Mouse (Mus musculus) midbrain, postnatal 0 days (tissue): ENCODE results near the gene Slc9a5. TPM values are rescaled to one million over a fixed set of nuclear protein-coding genes. Genes with fewer than 3 reads are reported as not detected.

Experiments
- ATAC-seq: fragments of 200-750 bp; cut with Nextera tagmentation; 2 replicates; pipeline ENCODE4 v1.8.0; 2017; ENCODE audit warnings: moderate number of reproducible peaks, mild to moderate bottlenecking, moderate TSS enrichment, moderate library complexity; ENCODE audit not compliant: low FRiP score
- DNase-seq: peaks from one replicate; pipeline ENCODE4 v3.0.0-alpha.2; 2015; ENCODE audit warnings: low spot score
- H3K27ac ChIP-seq: fragments of 300-500 bp; sonication (generic); 2 replicates; pipeline ENCODE4 v1.5.1; 2014; ENCODE audit warnings: low read depth, mild to moderate bottlenecking, low read length, mixed read lengths
- H3K27me3 ChIP-seq: fragments of 300-500 bp; sonication (generic); 2 replicates; pipeline ENCODE4 v1.6.1; 2014; ENCODE audit warnings: low read length, control low read depth, mixed read lengths; ENCODE audit not compliant: insufficient read depth
- H3K36me3 ChIP-seq: fragments of 300-500 bp; sonication (generic); 2 replicates; pipeline ENCODE4 v1.6.1; 2014; ENCODE audit warnings: low read length, control low read depth, mixed read lengths; ENCODE audit not compliant: insufficient read depth
- H3K4me1 ChIP-seq: fragments of 300-500 bp; sonication (generic); 2 replicates; pipeline ENCODE4 v1.6.1; 2014; ENCODE audit warnings: mild to moderate bottlenecking, control low read depth, antibody characterized with exemption, low read length, mixed read lengths; ENCODE audit not compliant: insufficient read depth
- H3K4me2 ChIP-seq: fragments of 300-500 bp; sonication (generic); 2 replicates; pipeline ENCODE4 v1.6.1; 2014; ENCODE audit warnings: low read depth, mild to moderate bottlenecking, low read length, mixed read lengths; ENCODE audit not compliant: poor library complexity, severe bottlenecking
- H3K4me3 ChIP-seq: fragments of 300-500 bp; sonication (generic); 2 replicates; pipeline ENCODE4 v1.5.1; 2014; ENCODE audit warnings: low read depth, mild to moderate bottlenecking, low read length, moderate library complexity
- H3K9ac ChIP-seq: fragments of 300-500 bp; sonication (generic); replicated peaks from 2 replicates; pipeline ENCODE4 v1.6.1; 2014; ENCODE audit warnings: mild to moderate bottlenecking, low read length, moderate library complexity, mixed read lengths; ENCODE audit not compliant: poor library complexity, severe bottlenecking
- H3K9me3 ChIP-seq: fragments of 300-500 bp; sonication (generic); 2 replicates; pipeline ENCODE4 v1.6.1; 2016; ENCODE audit warnings: low read length, control low read depth
- CTCF ChIP-seq: IDR thresholded peaks from 2 replicates; pipeline ENCODE4 v1.5.1; 2016; ENCODE audit warnings: antibody characterized with exemption, mild to moderate bottlenecking
- WGBS: fragments of 180-500 bp; shearing (Covaris S2); extraction: QIAGEN DNeasy Blood & Tissue Kit; methylation state at CpG from one replicate; pipeline ENCODE4 v1.1.7; 2014; 5-methylcytosine and 5-hydroxymethylcytosine counted together
- polyA plus RNA-seq: library from polyadenylated mRNA; unstranded; fragments of >200 nt; fragmentation: Nextera tagmentation; extraction: Ambion mirVana; gene quantifications from 2 replicates; pipeline ENCODE4 v1.2.1, GENCODE M21; 2015
- total RNA-seq: library from RNA; depleted of rRNA; stranded (reverse); fragments of >200 nt; gene quantifications from 2 replicates; pipeline ENCODE4 v1.2.3, GENCODE M21; 2014

Slc9a5 gene
- total and polyA plus RNA-seq, 2 experiments from 2014 or later, result 14.4 to 28.4 TPM

- ATAC-seq, result no peak
- no peak overlapping the region for H3K4me3 ChIP-seq
Measured at GRCm38 (mm10) chr8:105341399-105341798, 7.2 kb upstream of the Slc9a5 start.

DNA sequence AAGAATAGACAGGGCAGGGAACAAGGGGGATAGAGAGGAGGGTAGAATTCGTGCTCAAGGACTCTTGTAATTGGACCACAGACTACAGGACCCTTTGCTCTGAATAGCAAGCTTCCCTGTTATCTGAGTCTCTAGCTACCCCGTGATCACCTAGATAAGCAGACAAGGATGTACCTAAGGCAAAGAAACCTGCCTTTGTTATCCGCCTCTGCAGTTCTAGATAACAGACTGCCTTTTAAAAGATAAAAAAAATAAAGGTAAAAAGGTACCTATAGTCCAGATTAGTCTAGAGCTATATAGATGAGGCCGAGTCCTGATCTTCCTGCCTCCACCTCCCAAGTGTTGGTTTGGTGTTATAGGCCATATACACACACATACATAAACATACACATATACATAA lies 5.9 kb upstream of the Slc9a5 start:
- 0 out of 2 replicates have a peak, but pooled peaks cover 2% of the 10 kb centered on the region for H3K4me1 ChIP-seq
- 85% methylated on average over 4 of the region's 4 CpGs for WGBS
- DNase-seq, result no peak
- H3K36me3 ChIP-seq, result no peaks in the 10 kb centered on the region
- ATAC-seq, result no peak
- no peaks in the 10 kb centered on the region for H3K9me3 ChIP-seq
- no peak overlapping the region for H3K4me3 ChIP-seq
- H3K27me3 ChIP-seq, result no peaks in the 10 kb centered on the region
- no peak overlapping the region for H3K9ac ChIP-seq
- no peak for TF ChIP-seq CTCF
- H3K27ac ChIP-seq, result no peak overlapping the region
- H3K4me2 ChIP-seq, result no peak overlapping the region

More at GRCm38 (mm10) chr8:105341399-105341798, 7.2 kb upstream of the Slc9a5 start:
- no peaks in the 10 kb centered on the region for H3K4me1 ChIP-seq
- no peaks in the 10 kb centered on the region for H3K36me3 ChIP-seq
- H3K9me3 ChIP-seq, result no peaks in the 10 kb centered on the region
- no peak overlapping the region for H3K9ac ChIP-seq
- TF ChIP-seq CTCF, result no peak
- WGBS, result 38% methylated on average over 8 of the region's 8 CpGs
- H3K27ac ChIP-seq, result no peak overlapping the region
- H3K27me3 ChIP-seq, result no peaks in the 10 kb centered on the region
- peak; percentile 61 for DNase-seq
- no peak overlapping the region for H3K4me2 ChIP-seq

DNA sequence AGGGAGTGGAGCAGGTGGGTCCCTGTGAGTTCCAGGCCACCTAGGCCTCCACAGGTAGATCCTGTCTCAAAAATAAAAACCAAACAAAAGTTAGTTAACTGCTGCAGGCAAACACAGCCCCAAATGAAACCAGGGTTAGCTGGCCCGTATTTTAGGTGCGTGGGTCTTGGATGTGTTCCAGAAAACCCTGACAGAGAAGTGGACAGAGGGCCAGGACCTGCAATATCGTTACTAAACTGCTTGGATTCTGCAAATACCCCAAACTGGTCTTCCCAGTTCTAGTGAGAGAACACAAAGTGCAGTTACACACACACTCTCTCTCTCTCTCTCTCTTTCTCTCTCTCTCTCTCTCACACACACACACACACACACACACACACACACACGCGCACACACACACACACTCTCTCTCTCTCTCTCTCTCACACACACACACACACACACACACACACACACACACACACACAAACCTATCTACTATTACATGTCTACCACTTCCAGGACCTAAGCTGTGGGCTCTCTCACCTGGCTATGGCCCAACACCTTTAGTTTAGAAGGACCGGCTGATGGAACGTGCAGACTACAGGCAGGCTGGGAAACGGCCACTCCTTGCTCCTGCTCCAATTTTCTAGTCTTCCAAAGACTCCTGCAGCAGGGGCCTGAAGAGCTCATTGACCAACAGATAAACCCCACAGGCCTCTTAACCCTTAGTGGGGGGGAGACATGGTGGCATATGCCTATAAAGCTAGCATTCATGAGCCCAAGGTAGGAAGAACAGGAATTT lies 4.7 kb upstream of the Slc9a5 start:
- Histone ChIP-seq H3K27ac (no peak overlapping the region), H3K36me3 (no peaks in the 10 kb centered on the region), H3K4me1 (0 out of 2 replicates have a peak, but pooled peaks cover 2% of the 10 kb centered on the region), H3K9me3 (no peaks in the 10 kb centered on the region), H3K27me3 (no peaks in the 10 kb centered on the region), H3K4me3 (no peak overlapping the region), H3K9ac (no peak overlapping the region), H3K4me2 (no peak overlapping the region)
- WGBS, result 73% methylated on average over 8 of the region's 8 CpGs
- TF ChIP-seq CTCF, result no peak
- ATAC-seq (no peak), DNase-seq (no peak)

DNA sequence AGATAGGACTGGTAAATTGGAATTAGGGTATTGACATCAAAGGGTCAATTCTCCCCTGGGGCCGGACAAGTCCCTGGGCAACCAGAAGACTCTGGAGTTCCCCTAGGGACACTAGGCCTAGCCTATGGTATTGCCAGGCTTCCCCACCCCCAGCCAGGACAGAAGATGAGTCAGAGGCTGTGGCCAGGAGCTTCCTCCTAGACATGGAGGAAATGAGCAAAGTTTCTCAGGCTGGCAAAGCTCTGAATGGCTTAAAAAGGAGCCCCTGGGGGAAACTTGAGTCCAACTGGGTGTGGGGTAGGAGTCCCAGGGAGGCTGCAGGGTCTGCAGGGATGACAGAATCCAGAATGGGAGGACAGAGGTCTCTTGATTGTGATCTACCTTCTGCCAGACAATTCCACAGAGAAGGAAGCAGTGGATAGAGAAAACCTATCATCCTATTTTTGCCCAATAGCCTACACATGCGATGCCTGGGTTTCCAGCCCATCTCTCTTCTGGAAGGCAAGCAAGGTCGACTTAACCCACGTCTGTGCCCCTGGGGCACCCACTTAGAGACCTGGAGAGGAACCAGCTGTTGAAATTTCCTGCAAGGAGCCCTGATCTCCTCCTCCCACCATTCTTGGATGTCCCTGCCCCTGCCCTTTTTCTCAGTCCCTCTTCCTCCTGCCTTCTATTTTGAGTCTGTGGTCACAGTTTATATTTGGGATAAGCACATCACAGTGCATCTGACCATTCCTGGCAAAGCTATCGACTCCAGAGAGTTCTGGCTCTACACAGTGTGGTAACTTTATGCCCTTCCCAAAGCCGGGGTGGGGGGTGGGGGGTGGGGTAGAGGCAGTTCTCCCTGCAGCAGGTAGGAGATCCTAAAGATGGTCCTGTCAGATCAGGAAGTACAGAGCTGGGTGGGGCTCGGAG lies 3.3 kb upstream of the Slc9a5 start:
- H3K27me3 ChIP-seq, result no peaks in the 10 kb centered on the region
- DNase-seq, result no peak
- no peak overlapping the region for H3K4me3 ChIP-seq
- no peak for TF ChIP-seq CTCF
- no peak for ATAC-seq
- no peak overlapping the region for H3K27ac ChIP-seq
- no peak overlapping the region for H3K4me2 ChIP-seq
- H3K9me3 ChIP-seq, result no peaks in the 10 kb centered on the region
- 79% methylated on average over 7 of the region's 7 CpGs for WGBS
- H3K9ac ChIP-seq, result no peak overlapping the region
- H3K36me3 ChIP-seq, result no peaks in the 10 kb centered on the region
- 0 out of 2 replicates have a peak, but pooled peaks cover 2% of the 10 kb centered on the region for H3K4me1 ChIP-seq

- no peak for TF ChIP-seq CTCF
- peak overlapping the region; percentile 36; the same call in 1 of the 2 replicates for H3K9ac ChIP-seq
- H3K4me3 ChIP-seq, result peak overlapping the region; percentile 73
- DNase-seq (no peak), ATAC-seq (no peak)
- peak overlapping the region; percentile 96 for H3K4me2 ChIP-seq
- H3K27me3 ChIP-seq, result no peaks in the 10 kb centered on the region
- no peaks in the 10 kb centered on the region for H3K9me3 ChIP-seq
- H3K36me3 ChIP-seq, result no peaks in the 10 kb centered on the region
- peaks cover 6% of the 10 kb centered on the region; the same call in 1 of the 2 replicates for H3K4me1 ChIP-seq
- 2% methylated on average over 29 of the region's 34 CpGs for WGBS
- no peak overlapping the region; the same call in 1 of the 2 replicates for H3K27ac ChIP-seq
Measured at GRCm38 (mm10) chr8:105346611-105347427, 1.8 kb upstream of the Slc9a5 start.
